Mouse (Mus musculus): ENCODE measurements at regions not wholly inside any gene's neighbourhood (a gene's known extent, or its start where the extent isn't known, plus 50 kb on each side); places are given as distances from the start of the nearest gene placed in this dataset.

GRCm38 (mm10) chr2:114993882-114994281 lies 339.1 kb upstream of the Dph6 start:
- no peak for DNase-seq

- no peak for DNase-seq
Measured at GRCm38 (mm10) chr2:114994691-114995347, 340.1 kb upstream of the Dph6 start.

- DNase-seq = no peak
Measured at GRCm38 (mm10) chr2:115013916-115014315, 359.2 kb upstream of the Dph6 start.

GRCm38 (mm10) chr2:115026777-115027176 lies 372.0 kb upstream of the Dph6 start:
- DNase-seq = no peak

- peak; percentile 15 for DNase-seq
Measured at GRCm38 (mm10) chr2:115031134-115031533, 376.4 kb upstream of the Dph6 start.

- DNase-seq = no peak
Measured at GRCm38 (mm10) chr2:115036205-115036604, 381.4 kb upstream of the Dph6 start.

- DNase-seq = peak; percentile 17
Measured at GRCm38 (mm10) chr2:115042299-115042785, 387.6 kb upstream of the Dph6 start.

- DNase-seq = peak; percentile 32
Measured at GRCm38 (mm10) chr2:115056327-115057070, 401.7 kb upstream of the Dph6 start.

- no peak for DNase-seq
Measured at GRCm38 (mm10) chr2:115057200-115057599, 402.4 kb upstream of the Dph6 start.

- peak; percentile 29 for DNase-seq
Measured at GRCm38 (mm10) chr2:115067489-115068163, 412.9 kb upstream of the Dph6 start.

GRCm38 (mm10) chr2:115069704-115070103 lies 414.9 kb upstream of the Dph6 start:
- no peak for DNase-seq

- no peak for DNase-seq
Measured at GRCm38 (mm10) chr2:115070123-115070522, 415.4 kb upstream of the Dph6 start.

GRCm38 (mm10) chr2:115070666-115071065 lies 415.9 kb upstream of the Dph6 start:
- DNase-seq = no peak

- DNase-seq = no peak
Measured at GRCm38 (mm10) chr2:115081563-115082291, 427.0 kb upstream of the Dph6 start.

- DNase-seq = no peak
Measured at GRCm38 (mm10) chr2:115082292-115082809, 427.6 kb upstream of the Dph6 start.

GRCm38 (mm10) chr2:115088421-115089120 lies 433.8 kb upstream of the Dph6 start:
- peak; percentile 44 for DNase-seq

- DNase-seq = peak; percentile 23
Measured at GRCm38 (mm10) chr2:115090430-115091175, 435.8 kb upstream of the Dph6 start.

GRCm38 (mm10) chr2:115095351-115095750 lies 440.6 kb upstream of the Dph6 start:
- DNase-seq = no peak

- no peak for DNase-seq
Measured at GRCm38 (mm10) chr2:115101501-115101900, 446.7 kb upstream of the Dph6 start.

GRCm38 (mm10) chr2:115119429-115120205 lies 461.9 kb upstream of the BC052040 start:
- no peak for DNase-seq

GRCm38 (mm10) chr2:115120206-115120503 lies 461.4 kb upstream of the BC052040 start:
- DNase-seq = no peak
